Mouse (Mus musculus): ENCODE measurements around the gene Ptprj. TPM values are rescaled to one million over a fixed set of nuclear protein-coding genes. Genes with fewer than 3 reads are reported as not detected.

Gene Ptprj
- polyA plus RNA-seq (2015; fragmentation: Nextera tagmentation; extraction: Ambion mirVana), result 1.7 and 1.9 TPM in 2 replicates

DNA sequence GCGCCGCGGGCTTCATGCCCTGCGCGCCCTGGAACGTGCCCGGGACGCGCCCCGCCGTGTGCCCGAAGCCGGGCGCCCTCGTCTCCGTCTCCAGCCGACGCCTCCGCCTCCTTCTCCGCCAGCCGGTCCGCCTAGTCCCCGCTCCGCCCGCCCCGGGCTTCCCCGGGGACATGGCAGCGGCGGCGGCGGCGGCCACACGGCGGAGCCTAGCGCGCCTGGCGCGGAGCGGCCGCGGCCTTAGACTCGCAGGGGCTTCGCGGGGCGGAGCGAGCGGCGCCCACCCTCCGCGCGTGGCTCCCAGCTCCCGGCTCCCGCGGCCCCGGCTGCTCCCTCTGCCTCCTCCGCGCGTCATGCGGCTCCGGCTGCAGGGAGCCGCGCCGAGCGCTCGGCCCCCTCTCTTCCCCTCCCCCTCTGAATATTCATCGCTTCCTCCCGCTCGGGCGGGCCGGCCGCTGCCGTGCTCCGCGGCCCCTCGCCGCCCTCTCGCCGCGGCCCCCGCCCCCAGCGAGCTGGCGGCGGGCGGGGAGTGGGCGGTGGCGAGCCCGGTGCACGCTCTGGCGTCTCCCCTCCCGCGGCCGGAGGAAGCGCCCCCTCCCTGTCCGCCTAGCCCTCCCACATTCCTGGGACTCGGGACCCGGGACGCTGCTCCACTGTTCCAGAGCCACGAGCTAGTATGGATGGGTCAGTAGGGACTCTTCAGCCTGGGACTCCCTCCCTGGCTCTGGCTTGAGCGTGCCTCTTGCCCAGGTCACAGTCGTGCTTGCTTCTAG lies at the start of gene Ptprj:
Gene Ptprj, minus strand, starts transcription at position 412 of the 770 bp plus-strand sequence.
- DNase-seq, result peak; percentile 54
- WGBS (ENCODE audit: insufficient replicate concordance), result under 1% methylated on average over 70 of the region's 100 CpGs
- H3K4me2 ChIP-seq, result peak within 1 kb of the TSS; percentile 100
- no peaks in the 10 kb centered on the region for H3K36me3 ChIP-seq
- H3K27me3 ChIP-seq, result peaks cover 2% of the 10 kb centered on the region; the same call in 1 of the 2 replicates
- no peaks in the 10 kb centered on the region for H3K9me3 ChIP-seq (replicated peaks)
- peak; percentile 76 for ATAC-seq (ENCODE audit: low read depth)
- H3K27ac ChIP-seq, result peak within 1 kb of the TSS; percentile 76
- peaks cover 65% of the 10 kb centered on the region for H3K4me1 ChIP-seq (replicated peaks)
- H3K4me3 ChIP-seq (replicated peaks), result peak within 1 kb of the TSS; percentile 78
- H3K9ac ChIP-seq, result peak within 1 kb of the TSS; percentile 92

- Histone ChIP-seq H3K9me3 (replicated peaks) (no peaks in the 10 kb centered on the region), H3K27me3 (no peaks in the 10 kb centered on the region), H3K4me3 (replicated peaks) (no peak overlapping the region), H3K27ac (no peak overlapping the region), H3K4me2 (no peak overlapping the region), H3K36me3 (no peaks in the 10 kb centered on the region), H3K4me1 (replicated peaks) (no peaks in the 10 kb centered on the region), H3K9ac (no peak overlapping the region)
- WGBS (ENCODE audit: insufficient replicate concordance), result 53% methylated on average over 2 of the region's 2 CpGs
- ATAC-seq (ENCODE audit: low read depth) (no peak), DNase-seq (no peak)
Observed at GRCm38 (mm10) chr2:90629552-90629951, 49.1 kb upstream of the Ptprj start.

GRCm38 (mm10) chr2:90628261-90628660 lies 47.8 kb upstream of the Ptprj start:
- no peaks in the 10 kb centered on the region for H3K36me3 ChIP-seq
- ATAC-seq (ENCODE audit: low read depth), result no peak
- WGBS (ENCODE audit: insufficient replicate concordance), result 75% methylated on average over 5 of the region's 5 CpGs

GRCm38 (mm10) chr2:90624920-90625319 lies 44.5 kb upstream of the Ptprj start:
- Histone ChIP-seq H3K4me3 (replicated peaks) (no peak overlapping the region), H3K36me3 (no peaks in the 10 kb centered on the region), H3K27ac (no peak overlapping the region), H3K9me3 (replicated peaks) (no peaks in the 10 kb centered on the region), H3K4me2 (no peak overlapping the region), H3K27me3 (no peaks in the 10 kb centered on the region; the same call in none of the 2 replicates), H3K9ac (no peak overlapping the region), H3K4me1 (replicated peaks) (peaks cover 3% of the 10 kb centered on the region; the same call in 1 of the 2 replicates)
- WGBS (ENCODE audit: insufficient replicate concordance), result 22% methylated on average over 6 of the region's 6 CpGs
- ATAC-seq (ENCODE audit: low read depth) (0 out of 2 replicates have a peak, but pooled peaks have one; percentile 36), DNase-seq (peak; percentile 38)

More at GRCm38 (mm10) chr2:90628261-90628660, 47.8 kb upstream of the Ptprj start:
- H3K4me3 ChIP-seq (replicated peaks), result no peak overlapping the region
- H3K4me2 ChIP-seq, result no peak overlapping the region
- no peak overlapping the region for H3K9ac ChIP-seq
- no peaks in the 10 kb centered on the region for H3K9me3 ChIP-seq (replicated peaks)
- no peak for DNase-seq
- no peaks in the 10 kb centered on the region for H3K27me3 ChIP-seq
- H3K27ac ChIP-seq, result no peak overlapping the region
- H3K4me1 ChIP-seq (replicated peaks), result peaks cover 3% of the 10 kb centered on the region; the same call in 1 of the 2 replicates

GRCm38 (mm10) chr2:90624339-90624738 lies 43.9 kb upstream of the Ptprj start:
- 35% methylated on average over 4 of the region's 4 CpGs for WGBS (ENCODE audit: insufficient replicate concordance)
- no peak for ATAC-seq (ENCODE audit: low read depth)

GRCm38 (mm10) chr2:90620815-90621214 lies 40.4 kb upstream of the Ptprj start:
- H3K27me3 ChIP-seq, result no peaks in the 10 kb centered on the region; the same call in none of the 2 replicates
- peaks cover 3% of the 10 kb centered on the region; the same call in 1 of the 2 replicates for H3K4me1 ChIP-seq (replicated peaks)
- H3K9ac ChIP-seq, result no peak overlapping the region
- H3K4me3 ChIP-seq (replicated peaks), result no peak overlapping the region
- H3K4me2 ChIP-seq, result no peak overlapping the region
- 60% methylated on average over 5 of the region's 5 CpGs for WGBS (ENCODE audit: insufficient replicate concordance)
- no peaks in the 10 kb centered on the region for H3K36me3 ChIP-seq
- no peak overlapping the region for H3K27ac ChIP-seq
- H3K9me3 ChIP-seq (replicated peaks), result no peaks in the 10 kb centered on the region
- DNase-seq, result no peak
- no peak for ATAC-seq (ENCODE audit: low read depth)

More at GRCm38 (mm10) chr2:90624339-90624738, 43.9 kb upstream of the Ptprj start:
- Histone ChIP-seq H3K27me3 (no peaks in the 10 kb centered on the region; the same call in none of the 2 replicates), H3K36me3 (no peaks in the 10 kb centered on the region), H3K27ac (no peak overlapping the region; the same call in 1 of the 2 replicates), H3K9me3 (replicated peaks) (no peaks in the 10 kb centered on the region), H3K9ac (no peak overlapping the region), H3K4me1 (replicated peaks) (peaks cover 3% of the 10 kb centered on the region; the same call in 1 of the 2 replicates), H3K4me2 (no peak overlapping the region), H3K4me3 (replicated peaks) (no peak overlapping the region)
- no peak for DNase-seq

DNA sequence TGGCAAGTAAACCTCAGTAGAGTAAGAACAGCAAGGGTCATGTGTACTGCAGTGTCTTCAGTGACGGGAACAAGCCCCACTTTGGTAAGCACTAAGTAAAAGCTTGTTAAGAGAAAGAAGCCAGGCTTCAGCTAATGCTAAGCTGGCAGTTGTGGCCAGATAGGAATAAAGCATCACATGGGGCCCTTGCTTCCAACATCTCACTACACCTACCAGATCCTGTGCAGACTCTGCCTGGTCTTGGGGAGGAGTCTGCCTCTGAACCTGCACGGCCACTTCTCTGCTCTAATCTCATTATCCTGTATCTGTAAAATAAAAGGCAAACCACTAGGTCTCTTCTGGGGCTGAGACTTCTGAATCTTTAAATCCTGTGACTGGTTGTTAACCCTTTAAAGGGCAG lies 39.2 kb upstream of the Ptprj start:
- Histone ChIP-seq H3K27ac (no peak overlapping the region), H3K4me2 (no peak overlapping the region), H3K4me1 (replicated peaks) (peaks cover 3% of the 10 kb centered on the region; the same call in 1 of the 2 replicates), H3K36me3 (no peaks in the 10 kb centered on the region), H3K9ac (no peak overlapping the region), H3K4me3 (replicated peaks) (no peak overlapping the region), H3K9me3 (replicated peaks) (no peaks in the 10 kb centered on the region), H3K27me3 (no peaks in the 10 kb centered on the region; the same call in none of the 2 replicates)
- DNase-seq (no peak), ATAC-seq (ENCODE audit: low read depth) (no peak)
- WGBS (ENCODE audit: insufficient replicate concordance), result 31% methylated on average over 2 of the region's 2 CpGs

DNA sequence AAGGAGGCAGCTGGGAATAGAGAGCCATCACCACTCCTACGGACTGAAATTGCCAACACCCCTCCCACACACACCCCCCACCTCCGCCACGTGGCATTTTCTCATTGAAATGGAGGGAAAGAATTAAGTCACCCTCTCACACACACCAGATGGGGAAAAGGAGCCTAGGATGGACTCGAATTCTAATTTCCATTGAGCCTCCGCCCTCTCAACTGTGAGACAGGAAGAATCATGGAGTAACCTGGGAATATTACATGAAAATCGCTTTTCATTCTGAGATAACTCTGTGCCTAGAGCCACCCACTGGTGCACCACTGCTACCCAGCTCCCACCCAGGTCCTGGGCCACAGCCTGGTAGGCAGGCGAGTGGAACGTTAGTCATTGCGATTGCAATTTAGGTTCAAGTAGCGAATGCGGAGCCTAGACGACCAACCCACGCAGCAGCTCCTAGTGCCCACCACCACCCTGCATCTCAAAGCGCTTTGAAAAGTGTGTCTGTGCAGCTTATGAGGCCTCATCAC lies 34.3 kb upstream of the Ptprj start:
- Histone ChIP-seq H3K36me3 (no peaks in the 10 kb centered on the region), H3K27ac (no peak overlapping the region), H3K4me2 (no peak overlapping the region), H3K4me3 (replicated peaks) (no peak overlapping the region), H3K4me1 (replicated peaks) (peaks cover 11% of the 10 kb centered on the region), H3K9me3 (replicated peaks) (no peaks in the 10 kb centered on the region), H3K9ac (no peak overlapping the region), H3K27me3 (no peaks in the 10 kb centered on the region)
- ATAC-seq (ENCODE audit: low read depth) (no peak), DNase-seq (no peak)
- 77% methylated on average over 14 of the region's 14 CpGs for WGBS (ENCODE audit: insufficient replicate concordance)

DNA sequence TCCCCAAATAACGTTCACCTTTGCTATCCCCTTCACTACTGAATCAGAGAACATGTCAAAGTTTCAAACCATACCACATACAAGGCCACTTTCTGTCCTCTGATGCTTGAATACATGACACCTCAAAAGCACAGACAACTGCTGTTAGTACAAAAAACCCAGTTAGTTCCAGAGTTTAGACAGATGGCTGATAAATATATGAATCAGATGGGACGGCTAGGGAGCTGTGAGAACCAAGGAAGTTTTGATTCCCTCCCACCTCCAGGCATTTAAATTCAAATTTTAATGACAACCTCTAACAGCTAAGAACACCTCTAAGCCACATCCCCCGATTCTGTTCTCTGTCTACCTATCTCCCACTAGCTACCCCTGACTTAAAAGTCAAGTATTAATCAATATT lies 33.1 kb upstream of the Ptprj start:
- no peak for DNase-seq
- no peak overlapping the region for H3K4me3 ChIP-seq (replicated peaks)
- H3K4me1 ChIP-seq (replicated peaks), result peaks cover 11% of the 10 kb centered on the region
- ATAC-seq (ENCODE audit: low read depth), result no peak
- WGBS (ENCODE audit: insufficient replicate concordance), result 69% methylated on average over 3 of the region's 3 CpGs
- H3K9me3 ChIP-seq (replicated peaks), result no peaks in the 10 kb centered on the region
- no peak overlapping the region for H3K4me2 ChIP-seq
- H3K27me3 ChIP-seq, result no peaks in the 10 kb centered on the region
- no peak overlapping the region for H3K27ac ChIP-seq
- no peaks in the 10 kb centered on the region for H3K36me3 ChIP-seq
- no peak overlapping the region for H3K9ac ChIP-seq

- H3K36me3 ChIP-seq, result no peaks in the 10 kb centered on the region
- no peak overlapping the region for H3K4me2 ChIP-seq
- H3K27ac ChIP-seq, result no peak overlapping the region
- DNase-seq, result no peak
- H3K4me1 ChIP-seq (replicated peaks), result peaks cover 11% of the 10 kb centered on the region
- 55% methylated on average over 2 of the region's 2 CpGs for WGBS (ENCODE audit: insufficient replicate concordance)
- no peaks in the 10 kb centered on the region for H3K27me3 ChIP-seq
- ATAC-seq (ENCODE audit: low read depth), result no peak
- H3K9me3 ChIP-seq (replicated peaks), result no peaks in the 10 kb centered on the region
- H3K9ac ChIP-seq, result no peak overlapping the region
- no peak overlapping the region for H3K4me3 ChIP-seq (replicated peaks)
Observed at GRCm38 (mm10) chr2:90613006-90613405, 32.6 kb upstream of the Ptprj start.

DNA sequence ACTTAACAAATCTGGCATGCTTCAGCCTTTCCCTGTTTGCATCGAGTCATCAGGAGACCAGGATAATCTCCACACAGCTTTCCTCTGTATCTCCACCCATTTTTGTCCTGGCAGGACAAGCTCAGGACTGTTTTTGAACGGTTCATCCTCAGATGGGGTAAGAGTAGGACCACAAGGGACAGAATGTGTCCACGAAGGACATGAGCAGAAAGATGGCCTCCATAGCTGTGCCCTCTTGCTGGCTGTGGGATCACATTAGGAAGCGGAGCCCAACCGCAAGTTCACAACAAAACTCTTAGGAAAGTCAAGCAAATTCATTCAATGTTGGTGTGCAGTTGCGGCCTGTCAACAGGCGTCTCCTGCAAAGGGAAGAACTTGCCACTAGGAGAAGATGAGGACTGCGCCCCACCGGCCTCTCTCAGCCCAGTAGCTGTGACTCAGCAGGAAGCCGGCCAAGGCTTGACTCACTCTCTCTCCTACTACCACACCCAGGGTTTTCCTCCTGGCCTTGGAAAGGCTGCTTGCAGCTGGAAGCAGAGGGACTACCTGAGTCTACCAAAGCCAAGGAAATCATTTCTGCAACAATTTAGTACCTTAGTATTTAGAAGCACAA lies 31.6 kb upstream of the Ptprj start:
- DNase-seq (peak; percentile 52), ATAC-seq (ENCODE audit: low read depth) (peak; percentile 92)
- no peak overlapping the region for H3K4me2 ChIP-seq
- H3K36me3 ChIP-seq, result no peaks in the 10 kb centered on the region
- peaks cover 11% of the 10 kb centered on the region for H3K4me1 ChIP-seq (replicated peaks)
- 46% methylated on average over 10 of the region's 10 CpGs for WGBS (ENCODE audit: insufficient replicate concordance)
- H3K27ac ChIP-seq, result no peak overlapping the region
- no peaks in the 10 kb centered on the region for H3K27me3 ChIP-seq
- H3K4me3 ChIP-seq (replicated peaks), result no peak overlapping the region
- no peak overlapping the region for H3K9ac ChIP-seq
- H3K9me3 ChIP-seq (replicated peaks), result no peaks in the 10 kb centered on the region
